Mouse (Mus musculus): ENCODE results near the gene Akt3. TPM values are rescaled to one million over a fixed set of nuclear protein-coding genes. Genes with fewer than 3 reads are reported as not detected.

The Akt3 gene
- 13.0 and 15.5 TPM in 2 replicates for total RNA-seq (2023)

DNA sequence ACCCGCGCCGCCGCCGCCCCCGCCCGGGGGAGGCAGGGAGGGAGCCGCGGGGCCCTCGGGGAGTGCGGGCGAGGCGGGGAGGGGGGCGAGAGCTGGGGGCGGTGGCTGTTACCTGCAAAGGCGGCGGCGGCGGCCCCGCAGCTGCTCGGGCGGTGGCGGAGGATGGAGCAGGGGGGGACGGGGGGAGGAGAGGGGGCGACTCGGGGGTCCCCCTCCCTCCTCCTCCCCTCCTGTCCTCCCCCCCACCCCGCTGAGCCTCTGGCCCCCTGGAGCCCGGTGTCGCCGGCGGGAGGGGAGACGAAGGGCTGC lies at the start of gene Akt3:
Gene Akt3 (minus strand): TSS at position 170 of the 309 bp plus-strand sequence.

Other genes with a start within 250 kb of the Akt3 start
- 26.4 and 39.9 TPM in 2 replicates for gene Zbtb18, start 184.1 kb upstream of the Akt3 start, total RNA-seq (2023)